Mouse (Mus musculus) heart, adult 18-20 months (tissue): Measurements from ENCODE around the gene Spag7. TPM values are rescaled to one million over a fixed set of nuclear protein-coding genes. Genes with fewer than 3 reads are reported as not detected.

Source experiments
- DNase-seq, 2 experiments: peaks; one replicate each; pipeline ENCODE4 v3.0.0; 2021 to 2022; ENCODE audit warnings: mixed read lengths in 1 of 2
- total RNA-seq, 2 experiments: library from RNA; stranded (reverse); gene quantifications; 2 replicates each; pipeline ENCODE4 v1.2.3; 2021

Gene Spag7
- total RNA-seq, 2 experiments from 2014 or later: 89.3 to 93.9 TPM

DNA sequence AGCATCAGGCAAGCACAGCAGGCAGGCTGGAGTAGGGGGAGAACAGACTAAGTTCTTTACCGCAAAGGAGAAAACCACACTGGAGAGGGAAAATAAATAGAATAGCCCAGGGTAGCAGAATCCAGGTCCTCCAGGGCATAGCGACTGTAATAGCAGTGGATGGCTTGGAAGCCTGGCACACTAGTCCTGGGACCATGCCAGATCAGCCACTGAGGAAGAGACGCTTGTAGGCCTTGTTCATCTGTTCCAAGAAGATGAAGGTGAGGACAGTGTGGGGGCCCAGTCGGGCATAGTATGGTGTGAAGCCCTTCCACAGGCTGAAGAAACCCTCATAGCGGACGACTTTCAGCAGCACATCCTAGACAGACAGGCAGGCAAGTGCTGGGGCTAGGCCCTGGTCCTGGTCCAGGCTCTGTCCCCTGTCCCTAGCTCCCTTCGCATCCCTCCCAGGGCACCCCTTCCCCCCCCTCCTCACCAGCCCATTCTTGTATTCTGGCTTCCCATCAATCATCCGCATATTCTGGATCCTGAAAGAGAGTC, 24.6 kb downstream of the Spag7 start:
- DNase-seq: peak in 1 of 2 experiments; percentile 23

DNA sequence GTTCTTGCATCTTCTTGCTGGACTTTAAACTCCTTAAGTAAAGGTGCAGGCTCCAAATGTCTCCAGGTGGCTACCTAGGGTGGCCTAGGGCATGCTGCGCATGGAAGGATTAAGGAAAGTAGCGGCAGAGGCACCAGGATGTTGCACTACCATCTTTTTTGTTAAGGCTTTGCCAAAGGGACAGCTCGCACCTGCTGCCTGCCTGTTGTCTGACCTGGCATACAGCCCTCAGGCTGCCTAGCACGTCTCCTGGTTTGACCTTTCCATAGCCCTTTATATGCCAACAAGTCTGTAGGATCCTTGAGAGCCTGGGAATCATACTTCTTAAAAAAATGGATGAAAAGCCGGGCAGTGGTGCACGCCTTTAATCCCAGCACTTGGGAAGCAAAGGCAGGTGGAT, 26.2 kb downstream of the Spag7 start:
- DNase-seq: peak in 1 of 2 experiments; percentile 9

DNA sequence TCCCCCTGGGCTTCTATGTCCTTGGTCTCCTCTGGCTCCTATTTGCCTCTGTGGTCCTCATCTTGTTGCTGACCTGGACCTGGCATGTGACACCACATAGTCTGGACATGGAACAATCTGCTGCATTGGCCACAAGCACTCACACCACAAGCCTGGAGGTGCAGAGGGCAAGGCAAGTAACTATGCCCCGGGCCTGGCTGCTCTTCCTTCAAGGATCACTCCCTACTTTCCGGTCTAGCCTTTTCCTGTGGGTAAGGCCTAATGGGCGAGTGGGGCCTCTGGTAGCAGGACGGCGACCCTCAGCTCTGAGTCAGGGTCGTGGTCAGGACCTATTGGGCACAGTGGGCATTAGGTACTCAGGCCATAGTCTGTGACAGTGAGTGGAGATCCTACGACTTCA, 28.0 kb downstream of the Spag7 start:
- DNase-seq: no peak

DNA sequence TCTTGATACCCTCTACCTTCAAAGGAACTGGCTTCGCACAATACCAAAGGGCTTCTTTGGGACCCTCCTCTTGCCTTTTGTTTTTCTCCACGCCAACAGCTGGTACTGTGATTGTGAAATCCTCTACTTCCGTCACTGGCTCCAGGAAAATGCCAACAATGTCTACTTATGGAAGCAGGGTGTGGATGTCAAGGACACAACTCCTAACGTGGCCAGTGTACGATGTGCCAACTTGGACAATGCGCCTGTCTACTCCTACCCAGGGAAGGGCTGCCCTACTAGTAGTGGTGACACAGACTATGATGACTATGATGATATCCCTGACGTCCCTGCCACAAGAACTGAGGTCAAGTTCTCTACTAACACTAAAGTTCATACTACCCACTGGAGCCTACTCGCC, 29.2 kb downstream of the Spag7 start:
- DNase-seq: no peak

DNA sequence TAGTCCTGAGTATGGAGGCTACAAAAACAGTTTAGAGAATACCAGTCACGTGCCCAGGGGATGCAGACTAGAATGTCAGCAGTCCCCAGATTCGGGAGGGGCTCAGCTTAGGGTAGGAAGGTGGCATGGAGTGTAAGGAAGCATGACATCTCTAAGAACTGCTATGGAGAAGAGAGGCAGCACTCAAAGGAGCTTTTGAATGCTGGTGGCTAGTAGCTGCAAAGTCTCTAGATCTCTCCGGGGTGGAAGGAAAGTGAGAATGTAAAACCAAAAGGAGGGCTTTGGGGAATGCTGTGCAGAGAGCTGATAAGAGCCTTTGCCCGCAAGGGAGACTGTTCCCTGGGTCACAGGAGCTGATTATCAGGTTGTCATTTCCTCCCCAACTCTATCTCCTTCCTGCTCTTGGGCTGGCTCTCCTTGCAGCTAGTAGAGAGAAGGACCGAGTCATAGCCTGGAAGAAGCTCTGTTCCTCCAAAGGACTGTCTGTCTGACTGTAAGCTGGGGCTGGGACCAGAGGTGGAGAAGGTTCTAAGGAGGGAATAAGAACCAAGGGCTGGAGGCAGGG, 30.4 kb downstream of the Spag7 start, which contains the start of gene Gp1ba:
Gene Gp1ba (plus strand): TSS at position 409 of the 565 bp plus-strand sequence.
- no peak for DNase-seq

DNA sequence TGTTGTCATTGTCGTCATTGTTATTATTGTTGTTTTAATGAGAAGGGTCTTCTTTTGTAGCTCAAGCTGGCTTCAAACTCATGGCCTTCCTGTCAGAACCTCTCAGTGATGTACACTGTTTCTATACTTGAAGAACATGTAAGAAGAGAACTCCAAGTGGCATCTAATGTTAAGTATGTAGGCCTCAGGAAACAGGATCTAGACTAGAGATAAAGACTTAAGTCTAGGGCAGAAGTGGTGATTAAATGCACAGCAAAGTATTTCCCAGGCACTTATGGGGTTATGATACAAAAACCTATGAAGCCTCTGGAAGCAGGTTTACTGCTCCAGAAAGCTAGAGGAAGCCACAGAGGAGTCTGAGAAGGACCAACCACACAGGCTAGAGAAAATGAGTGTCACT, 30.9 kb downstream of the Spag7 start:
- DNase-seq: no peak

DNA sequence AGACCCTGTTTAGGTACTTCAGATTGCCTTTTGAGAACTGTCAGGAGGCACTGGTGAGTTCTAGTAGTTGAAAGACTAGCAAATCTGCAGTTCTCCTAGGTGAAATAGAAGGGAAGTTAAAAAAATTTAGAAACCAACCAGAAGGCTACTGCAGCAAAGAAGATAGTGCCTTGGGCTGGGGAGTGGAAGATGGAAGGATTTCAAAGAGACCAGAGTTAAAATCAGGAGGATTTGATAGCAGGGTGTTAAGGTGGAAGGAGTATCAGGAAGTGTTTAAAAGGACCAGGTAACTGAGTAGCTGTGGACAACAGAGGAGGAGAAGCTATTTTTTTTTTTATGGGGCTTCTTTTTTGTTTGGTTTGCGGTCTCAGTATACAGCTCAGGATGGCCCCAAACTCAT, 31.5 kb downstream of the Spag7 start:
- DNase-seq: no peak

DNA sequence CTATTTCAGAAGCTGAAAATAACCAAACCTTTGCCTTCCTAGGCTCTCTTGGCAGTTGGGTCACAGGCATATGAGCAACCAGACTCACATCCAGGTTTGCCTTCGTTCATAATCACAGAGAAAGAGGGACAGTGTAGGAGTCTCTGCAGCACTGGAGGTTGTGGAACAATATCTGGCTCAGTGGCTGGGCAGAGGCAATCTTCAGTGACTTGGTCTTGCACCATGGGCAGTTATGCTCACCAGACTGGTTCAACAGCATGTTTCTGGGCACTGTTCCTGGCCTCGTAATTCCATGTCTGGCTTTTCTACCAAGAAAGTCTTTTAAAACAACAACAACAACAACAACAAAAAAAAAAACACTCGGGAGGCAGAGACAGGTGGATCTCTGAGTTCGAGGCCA, 33.6 kb downstream of the Spag7 start:
- no peak for DNase-seq

DNA sequence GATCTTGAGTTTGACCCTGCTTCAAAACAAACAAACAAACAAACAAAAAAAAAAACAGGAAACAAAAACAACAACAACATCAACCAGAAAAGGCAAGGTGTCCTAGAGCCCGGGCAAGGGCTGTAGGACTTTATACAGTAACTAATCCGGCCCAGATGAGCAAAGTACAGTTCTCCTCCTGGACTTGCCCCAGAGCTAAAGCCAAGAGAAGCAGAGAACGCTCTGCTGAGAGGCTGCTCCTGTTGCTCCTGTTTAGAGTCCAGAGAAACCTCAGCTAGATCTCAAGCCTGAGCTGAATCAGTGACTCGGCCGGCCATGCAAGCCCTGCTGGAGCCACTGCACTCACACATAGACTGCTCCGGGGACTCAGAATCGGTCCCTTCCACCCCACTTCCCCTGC, 39.1 kb downstream of the Spag7 start:
- DNase-seq: no peak

DNA sequence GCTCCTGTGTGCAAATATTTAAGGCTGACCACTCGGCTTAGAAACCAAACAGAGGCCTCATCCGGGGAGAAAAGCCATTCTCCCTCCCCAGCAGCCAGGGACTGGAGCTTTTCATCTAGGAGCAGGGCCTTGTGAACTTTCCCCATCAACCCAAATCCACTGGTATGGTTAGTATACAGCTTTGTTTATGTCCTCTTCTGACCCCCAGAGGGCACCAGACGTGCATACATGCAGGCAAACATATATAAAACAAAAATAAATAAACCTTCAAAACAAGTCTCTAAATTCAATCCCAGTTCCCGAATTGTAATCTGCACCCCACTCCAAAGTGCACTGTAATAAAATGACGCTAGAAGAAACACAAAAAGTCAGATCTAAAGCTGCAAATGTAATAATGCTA, 39.7 kb downstream of the Spag7 start:
- DNase-seq: no peak

DNA sequence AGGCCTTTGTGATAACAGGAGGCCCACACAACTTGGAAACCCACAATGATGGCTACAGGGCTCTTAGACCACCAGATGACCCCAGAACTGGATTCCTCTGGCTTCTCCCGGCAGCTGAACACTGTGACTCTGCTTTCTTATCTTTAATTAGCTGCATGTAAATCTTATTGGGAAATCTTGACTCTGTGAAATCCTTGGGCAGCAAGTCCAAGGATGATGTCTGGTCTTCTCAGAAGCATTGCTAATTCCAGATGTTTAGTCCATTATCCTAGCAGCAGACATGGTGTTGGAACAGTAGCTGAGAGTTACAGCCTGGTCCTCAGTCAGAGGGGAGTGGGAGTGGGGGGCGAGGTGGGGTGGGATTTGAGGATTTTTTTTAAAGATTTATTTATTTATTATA, 40.8 kb downstream of the Spag7 start:
- DNase-seq: no peak

DNA sequence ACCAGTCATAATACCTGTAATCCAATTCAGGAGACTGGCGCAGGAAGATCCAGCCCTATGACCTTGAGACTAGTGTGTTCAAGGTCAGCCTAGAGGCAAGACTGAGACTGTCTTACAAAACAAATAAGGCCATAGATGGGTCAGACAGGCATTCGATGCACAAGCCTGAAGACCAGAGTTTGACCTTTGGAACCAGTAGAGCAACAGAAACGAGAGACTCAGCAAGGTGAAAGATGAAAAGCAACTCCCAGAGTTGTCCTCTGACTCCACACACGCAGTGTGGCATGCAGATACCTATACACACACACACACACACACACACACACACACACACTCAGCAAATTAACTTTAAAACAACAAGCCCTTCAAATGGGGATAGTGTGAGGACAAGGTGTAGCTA, 42.3 kb downstream of the Spag7 start:
- DNase-seq: no peak

DNA sequence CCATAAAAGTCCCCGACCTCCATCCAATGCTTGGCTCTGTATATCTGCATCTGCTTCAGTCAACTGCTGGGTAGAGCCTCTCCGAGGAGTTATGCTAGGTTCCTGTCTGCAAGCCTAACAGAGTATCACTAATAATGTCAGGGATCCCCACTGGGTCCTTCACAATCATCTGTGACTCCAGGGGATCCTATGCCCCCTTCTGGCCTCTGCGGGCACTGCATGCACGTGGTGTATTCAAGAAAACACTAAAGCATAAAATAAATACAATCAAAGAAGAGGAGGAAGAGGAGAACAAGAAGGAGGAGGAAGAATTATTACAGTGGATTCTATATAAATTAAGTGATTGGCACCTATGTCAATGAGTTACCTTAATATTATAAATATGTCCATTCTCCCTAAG, 43.7 kb downstream of the Spag7 start:
- peak in 1 of 2 experiments; percentile 66 for DNase-seq

DNA sequence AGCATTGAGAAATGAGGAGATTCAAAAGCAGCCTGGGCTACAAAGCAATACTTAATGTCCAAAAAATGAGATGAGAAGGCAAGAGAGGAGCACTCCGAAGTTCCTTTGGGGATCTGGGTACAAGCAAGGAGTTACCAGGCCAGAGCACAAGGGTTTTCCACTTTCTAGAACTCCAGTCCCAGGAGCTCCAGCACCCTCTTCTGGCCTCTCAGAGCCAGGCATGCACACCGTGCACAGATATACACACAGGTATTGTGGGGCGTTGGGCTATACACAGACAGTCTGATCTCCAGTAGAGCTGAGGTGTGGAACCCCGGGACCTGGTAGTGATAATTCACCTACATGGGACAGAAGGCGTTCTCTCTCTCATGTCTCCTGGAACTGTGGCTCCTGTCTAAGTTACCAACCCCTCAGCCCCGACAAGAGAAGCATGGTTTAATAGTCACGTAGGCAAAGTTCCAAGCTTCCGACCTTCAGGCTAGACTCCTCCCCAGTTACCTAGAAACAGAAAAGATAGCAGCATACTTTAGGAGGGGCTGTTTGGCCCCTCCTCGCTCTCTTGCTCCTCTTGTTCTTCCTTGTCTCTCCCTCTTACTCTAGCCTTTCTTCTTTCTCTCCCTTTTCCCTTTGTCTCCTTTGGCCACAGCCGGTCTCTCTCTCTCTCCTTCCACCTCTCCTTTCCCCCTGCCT, 46.0 kb downstream of the Spag7 start:
- no peak for DNase-seq

DNA sequence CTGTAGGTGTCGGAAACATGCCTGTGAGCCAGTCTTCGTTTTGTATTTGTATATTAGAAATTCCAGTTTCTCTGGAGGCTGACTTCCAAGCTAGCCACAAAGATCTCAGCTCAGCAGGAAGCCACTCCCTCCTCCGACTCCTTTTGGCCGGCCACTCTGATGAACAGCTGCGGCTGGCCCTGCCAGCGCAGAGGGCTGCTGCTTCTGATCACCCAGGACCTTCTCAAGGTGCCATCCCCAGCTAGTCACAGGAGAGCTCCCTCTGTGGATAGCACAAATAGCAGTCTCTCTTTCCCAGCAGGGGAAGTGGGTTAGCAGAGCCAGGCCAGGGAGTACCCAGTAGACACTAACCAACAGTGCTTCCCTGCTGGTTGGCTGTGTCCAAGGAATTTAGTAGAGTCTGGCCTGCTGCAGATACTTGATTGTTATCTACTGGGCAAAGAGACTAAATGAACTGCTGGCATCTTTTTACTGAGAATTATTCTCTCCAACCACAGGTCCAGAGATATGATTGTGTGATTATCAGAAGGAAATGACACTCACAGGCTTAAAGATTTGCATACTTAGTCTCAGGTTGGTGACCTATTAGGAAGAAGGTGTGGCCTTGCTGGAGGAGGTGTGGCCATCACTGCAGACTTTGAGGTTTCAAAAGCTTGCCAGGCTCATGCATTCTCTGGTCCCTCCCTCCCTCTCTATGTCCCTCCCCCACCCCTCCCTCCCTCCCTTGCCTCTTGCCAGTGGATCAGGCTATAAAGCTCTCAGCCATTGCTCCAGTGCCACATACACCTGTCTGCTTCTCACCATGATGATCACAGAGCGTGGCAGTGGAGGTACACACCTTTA, 47.0 kb downstream of the Spag7 start:
- peak in 1 of 2 experiments; percentile 27 for DNase-seq

DNA sequence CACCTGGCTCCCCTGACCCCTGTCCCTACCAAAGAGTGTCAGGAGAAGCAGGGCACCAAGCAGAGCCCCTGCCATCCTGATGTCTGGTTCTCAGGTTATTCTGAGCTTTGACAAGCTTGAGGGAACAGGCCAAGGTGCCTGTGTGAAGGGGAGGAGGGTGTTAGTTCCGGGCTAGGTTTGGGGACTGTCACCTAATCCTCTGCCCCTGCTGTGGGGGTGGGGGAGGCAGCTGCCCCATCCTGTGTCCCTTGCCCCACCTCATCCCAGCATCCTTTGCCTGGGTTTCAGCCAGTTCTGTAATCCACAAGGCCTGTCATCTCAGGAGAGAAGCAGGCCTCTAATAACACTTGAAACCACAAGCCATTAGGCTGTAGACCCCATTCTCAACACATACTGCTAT, 50.1 kb downstream of the Spag7 start, which contains the start of gene Chrne:
Gene Chrne (minus strand): TSS at position 116 of the 400 bp plus-strand sequence.
- no peak for DNase-seq

DNA sequence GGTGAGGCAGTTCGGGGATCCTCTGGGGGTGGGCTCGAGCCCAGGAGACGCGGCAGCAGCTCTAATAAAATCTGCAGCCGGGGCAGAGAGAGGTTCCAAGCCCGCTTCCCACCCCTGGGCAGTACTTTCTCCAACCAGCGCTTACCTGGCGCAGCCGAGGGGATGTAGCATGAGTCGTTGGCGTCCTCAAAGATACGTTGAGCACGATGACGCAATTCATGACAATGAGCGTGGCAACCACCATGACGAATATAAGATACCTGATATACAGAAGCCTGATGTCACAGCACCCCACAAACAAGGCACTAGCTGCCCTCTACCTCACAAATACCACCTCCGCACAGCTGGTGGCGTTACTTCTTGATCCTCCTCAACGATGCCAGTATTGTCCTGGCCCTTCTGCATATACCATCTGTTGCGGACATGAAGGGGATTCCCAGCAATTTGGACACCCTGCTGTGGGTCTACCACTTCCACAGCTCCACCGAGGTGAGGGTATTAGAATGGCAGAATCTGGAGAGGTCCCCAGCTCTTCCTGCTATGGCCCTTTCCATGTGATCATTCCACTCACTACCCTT, 53.6 kb downstream of the Spag7 start, which contains the start of gene 4930544D05Rik:
Gene 4930544D05Rik (plus strand): TSS at position 333 of the 578 bp plus-strand sequence.
- no peak for DNase-seq

DNA sequence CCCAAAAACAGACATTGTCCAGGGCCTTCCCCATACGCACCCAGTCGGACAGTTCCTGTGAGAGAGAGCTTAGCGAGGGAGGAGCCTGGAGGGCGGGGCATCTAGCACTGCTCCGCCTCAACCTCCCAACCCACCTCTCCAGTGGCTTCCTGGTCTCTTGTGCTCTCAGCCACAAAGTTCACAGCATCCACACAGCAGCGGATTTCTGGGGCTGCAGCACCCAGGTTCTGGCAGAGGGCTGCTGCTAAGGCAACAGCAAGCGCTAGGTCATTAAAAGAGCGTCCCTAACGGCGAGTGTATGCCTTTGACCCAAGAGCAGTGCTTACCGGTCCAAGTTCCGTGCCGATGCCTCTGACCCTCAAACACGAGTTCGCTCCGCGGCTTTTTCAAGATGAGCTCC, 54.1 kb downstream of the Spag7 start:
- DNase-seq: peak; percentile 77 to 83
